Mouse (Mus musculus): ENCODE measurements at regions not wholly inside any gene's neighbourhood (a gene's known extent, or its start where the extent isn't known, plus 50 kb on each side); places are given as distances from the start of the nearest gene placed in this dataset.

- TF ChIP-seq CTCF (IDR thresholded peaks at IDR 0.05; ENCODE audit: borderline replicate concordance, control insufficient read depth, extremely low read depth, insufficient read depth, low read length, poor library complexity): no peak
- no peak for TF ChIP-seq POLR2A (IDR thresholded peaks at IDR 0.05; ENCODE audit: control insufficient read depth, extremely low read depth, insufficient read depth, low read length, poor library complexity)
Observed at GRCm38 (mm10) chr2:166271373-166272189, 116.1 kb upstream of the Sulf2 start.

All from thymus, adult 2 months (tissue).